Mouse (Mus musculus): Measurements from ENCODE around the gene Slc25a4. TPM values are rescaled to one million over a fixed set of nuclear protein-coding genes. Genes with fewer than 3 reads are reported as not detected.

Gene Slc25a4
- total RNA-seq, 2 experiments from 2014 or later, result 666 to 701 TPM

- intact Hi-C loops (cut with DNase I), result no loop called here
- peak; percentile 24 to 32 for DNase-seq (ENCODE audit: extremely low spot score in 1 of 2, low spot score in 2 of 2)
These were observed 557 bp upstream of the Slc25a4 start for GRCm38 (mm10) chr8:46211611-46212071.

DNA sequence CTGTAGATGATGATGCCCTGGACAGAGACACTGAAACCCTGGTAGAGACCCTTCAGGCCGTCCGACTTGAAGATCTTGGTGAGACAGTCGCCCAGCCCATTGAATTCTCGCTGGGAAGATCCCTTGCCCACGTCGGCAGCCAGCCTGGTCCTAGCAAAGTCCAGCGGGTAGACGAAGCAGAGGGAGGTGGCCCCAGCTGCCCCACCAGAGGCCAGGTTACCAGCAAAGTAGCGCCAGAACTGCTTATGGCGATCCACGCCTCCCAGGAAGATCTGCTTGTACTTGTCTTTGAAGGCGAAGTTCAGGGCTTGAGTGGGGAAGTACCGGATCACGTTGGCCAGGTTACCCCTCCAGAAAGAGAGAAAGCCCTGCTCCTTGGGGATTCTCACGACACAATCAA is 2.0 kb downstream of the Slc25a4 start:
- no peak for DNase-seq (ENCODE audit: extremely low spot score in 1 of 2, low spot score in 2 of 2)
- intact Hi-C loops (cut with DNase I), result no loop called here

GRCm38 (mm10) chr8:46208354-46208753 is 2.7 kb downstream of the Slc25a4 start:
- intact Hi-C loops (cut with DNase I), result no loop called here

GRCm38 (mm10) chr8:46206107-46206506 is 5.0 kb downstream of the Slc25a4 start:
- DNase-seq (ENCODE audit: extremely low spot score in 1 of 2, low spot score in 2 of 2), result no peak
- intact Hi-C loops (cut with DNase I), result no loop called here

More at GRCm38 (mm10) chr8:46208354-46208753, 2.7 kb downstream of the Slc25a4 start:
- DNase-seq (ENCODE audit: extremely low spot score in 1 of 2, low spot score in 2 of 2), result peak; percentile 42 to 73

DNA sequence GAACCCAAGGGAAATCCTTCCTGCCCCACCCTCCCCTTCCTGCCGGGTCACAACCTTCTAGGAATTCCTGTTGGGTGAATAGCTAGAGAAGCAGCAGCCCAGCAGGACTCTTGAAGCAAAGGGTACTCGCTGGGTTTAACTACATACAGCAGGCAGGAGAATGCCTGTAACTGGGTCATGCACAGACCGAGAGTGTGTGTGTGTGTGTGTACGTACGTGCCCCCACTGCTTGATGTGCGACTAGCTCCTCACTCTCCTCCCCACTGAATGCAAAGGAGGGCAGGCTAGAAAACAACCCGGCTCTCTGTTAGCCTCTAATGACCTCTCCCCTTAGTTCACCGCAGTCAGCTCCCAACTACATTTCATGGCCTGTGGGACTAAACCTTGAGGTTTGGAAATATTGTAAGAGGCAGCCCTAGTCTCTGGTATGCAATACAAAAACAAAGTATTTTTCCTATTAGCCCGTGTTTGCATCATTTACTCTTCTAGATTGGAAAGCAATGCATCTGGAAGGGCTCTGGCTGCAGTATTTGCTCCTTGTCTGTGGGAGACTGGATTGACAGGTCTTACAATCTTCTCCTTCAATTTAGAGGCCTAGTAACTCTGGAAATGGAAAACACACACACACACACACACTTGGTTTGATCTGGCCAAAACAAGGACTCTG is 6.0 kb downstream of the Slc25a4 start:
- intact Hi-C loops (cut with DNase I), result no loop called here
- DNase-seq (ENCODE audit: extremely low spot score in 1 of 2, low spot score in 2 of 2), result no peak

DNA sequence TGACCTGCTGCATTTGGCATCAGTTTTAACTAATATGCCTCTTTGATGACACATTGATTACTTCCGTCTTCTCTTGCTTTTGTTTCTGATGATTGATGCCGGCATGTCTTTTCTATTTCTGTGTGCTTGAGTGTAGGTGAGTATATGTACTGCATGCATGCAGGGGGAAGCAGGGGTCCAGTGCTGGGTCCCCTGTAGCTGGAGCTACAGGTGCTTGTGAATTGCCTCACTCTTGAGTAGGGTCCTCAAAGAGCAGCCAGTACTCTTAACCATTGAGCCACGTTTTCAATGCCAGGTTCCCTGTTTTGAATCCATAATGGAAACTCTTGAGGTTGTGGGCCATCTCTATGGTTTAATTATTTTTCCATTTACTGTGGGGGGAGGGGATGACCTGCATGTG is 6.8 kb downstream of the Slc25a4 start:
- no peak for DNase-seq (ENCODE audit: extremely low spot score in 1 of 2, low spot score in 2 of 2)
- intact Hi-C loops (cut with DNase I), result no loop called here

DNA sequence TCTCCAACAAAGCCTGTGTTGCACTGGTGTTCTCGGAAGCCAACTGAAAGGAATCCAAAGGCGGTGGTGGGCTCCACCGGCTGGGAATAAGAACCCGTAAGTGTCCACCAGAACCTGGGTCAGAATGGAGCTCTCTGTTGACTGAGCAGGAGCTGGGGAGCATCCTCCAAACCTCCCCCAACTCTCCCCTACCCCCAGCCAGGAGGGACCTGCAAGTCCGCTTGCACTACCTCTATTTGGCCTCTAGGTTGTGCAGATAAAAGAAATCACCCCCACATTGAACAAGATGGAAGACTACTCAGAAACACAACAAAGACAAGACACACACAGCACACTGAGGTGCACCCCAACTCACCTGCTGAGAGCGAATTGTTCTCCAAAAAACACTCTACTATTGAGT is 8.7 kb downstream of the Slc25a4 start:
- intact Hi-C loops (cut with DNase I), result no loop called here
- DNase-seq (ENCODE audit: extremely low spot score in 1 of 2, low spot score in 2 of 2), result no peak

DNA sequence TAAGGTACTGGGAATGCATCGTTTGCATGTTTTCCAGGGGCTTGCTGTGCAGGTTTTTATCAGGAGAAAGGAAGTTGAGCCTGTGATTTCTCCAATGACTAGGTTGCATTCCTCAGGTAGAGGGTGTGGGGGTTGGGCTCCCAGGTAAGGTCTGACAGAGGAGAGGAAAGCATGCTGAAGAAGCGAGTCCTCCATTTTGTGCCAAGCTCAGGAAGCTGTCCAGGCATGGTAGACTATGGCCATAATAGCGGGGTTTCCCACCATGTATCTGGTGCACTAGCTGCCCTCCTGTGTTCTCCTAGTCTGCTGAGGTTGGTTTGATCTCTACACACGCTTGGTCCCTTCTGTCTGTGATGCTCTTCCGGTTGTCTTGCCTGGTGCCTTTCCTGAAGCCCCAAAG is 13.4 kb downstream of the Slc25a4 start:
- DNase-seq (ENCODE audit: extremely low spot score in 1 of 2, low spot score in 2 of 2), result no peak
- intact Hi-C loops (cut with DNase I), result no loop called here

GRCm38 (mm10) chr8:46196877-46197276 is 14.2 kb downstream of the Slc25a4 start:
- no peak for DNase-seq (ENCODE audit: extremely low spot score in 1 of 2, low spot score in 2 of 2)
- intact Hi-C loops (cut with DNase I), result no loop called here

- DNase-seq (ENCODE audit: extremely low spot score in 1 of 2, low spot score in 2 of 2), result no peak
- intact Hi-C loops (cut with DNase I), result no loop called here
These were observed 18.0 kb downstream of the Slc25a4 start for GRCm38 (mm10) chr8:46193100-46193499.

DNA sequence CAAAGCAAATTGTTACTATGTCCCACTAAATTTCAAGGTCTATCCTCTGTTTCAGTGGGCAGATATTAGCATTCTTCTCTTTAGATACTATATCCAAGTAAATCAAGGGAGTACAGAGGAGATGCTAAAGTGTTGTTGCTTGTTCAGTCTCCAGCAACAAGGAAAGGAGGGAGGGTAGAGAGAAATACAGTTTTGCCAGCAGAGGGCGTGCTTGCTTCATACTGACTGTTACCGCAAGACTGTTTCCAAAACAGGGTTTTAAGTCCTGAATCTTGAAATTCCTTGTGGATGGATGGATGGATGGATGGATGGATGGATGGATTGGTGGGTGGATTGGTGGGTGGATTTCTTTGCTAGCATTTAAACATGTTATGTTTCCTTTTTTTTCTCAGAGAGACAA is 25.7 kb downstream of the Slc25a4 start:
- intact Hi-C loops (cut with DNase I), result loop anchor here (5.0 kb wide), 1 partner anchor 52 kb away; no protein-coding TSS in a partner anchor
- DNase-seq (ENCODE audit: extremely low spot score in 1 of 2, low spot score in 2 of 2), result peak; percentile 53 to 71

- DNase-seq (ENCODE audit: extremely low spot score in 1 of 2, low spot score in 2 of 2), result no peak
- intact Hi-C loops (cut with DNase I), result no loop called here
These were observed 30.9 kb downstream of the Slc25a4 start for GRCm38 (mm10) chr8:46180136-46180535.

- no peak for DNase-seq (ENCODE audit: extremely low spot score in 1 of 2, low spot score in 2 of 2)
- intact Hi-C loops (cut with DNase I), result no loop called here
These were observed 37.4 kb downstream of the Slc25a4 start for GRCm38 (mm10) chr8:46173651-46174050.

DNA sequence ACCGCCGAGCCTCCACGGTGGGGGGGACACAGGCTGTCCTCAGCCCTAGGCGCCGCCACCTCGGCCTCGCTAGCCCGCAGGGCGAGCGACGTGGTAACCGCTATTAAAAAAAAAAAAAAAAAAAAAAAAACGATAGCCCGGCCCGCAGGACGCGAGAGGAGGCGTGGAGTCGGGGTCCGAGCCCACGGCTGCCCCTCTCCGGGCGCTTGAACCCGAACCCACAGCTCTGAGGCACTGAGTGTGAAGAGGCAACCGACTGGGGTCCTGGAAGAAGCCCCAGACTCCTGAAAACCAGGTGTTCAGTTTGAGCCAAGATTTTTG is 47.3 kb downstream of the Slc25a4 start:
- intact Hi-C loops (cut with DNase I), result no loop called here
- DNase-seq (ENCODE audit: extremely low spot score in 1 of 2, low spot score in 2 of 2), result no peak

GRCm38 (mm10) chr8:46162953-46163869 is 47.9 kb downstream of the Slc25a4 start:
- intact Hi-C loops (cut with DNase I), result no loop called here
- DNase-seq (ENCODE audit: extremely low spot score in 1 of 2, low spot score in 2 of 2), result peak; percentile 93 to 97

Small RNA genes lying within 50 kb of the gene (microRNA-seq; reads per million reads assigned to microRNA genes)
- gene Gm23812, result not detected

Other genes with a start within 250 kb of the Slc25a4 start
- 1 to 10 TPM; 2.9 to 3.2 TPM for gene 1700029J07Rik, start 236.0 kb downstream of the Slc25a4 start, total RNA-seq (2021)
- gene Ufsp2, start 235.8 kb downstream of the Slc25a4 start, total RNA-seq (2021), result 10 to 100 TPM; 52.6 to 53.3 TPM
- under 1 TPM; 0.36 to 0.61 TPM for gene Lrp2bp, start 212.0 kb downstream of the Slc25a4 start, total RNA-seq (2021)
- gene Ankrd37, start 205.6 kb downstream of the Slc25a4 start, total RNA-seq (2021), result 1 to 10 TPM; 6.3 to 8.1 TPM
- 10 to 100 TPM; 16.6 to 17.3 TPM for gene Cfap97, start 59.5 kb downstream of the Slc25a4 start, total RNA-seq (2021)
- 10 to 100 TPM; 38.2 to 42.7 TPM for gene Snx25, start 59.1 kb downstream of the Slc25a4 start, total RNA-seq (2021)
- gene Helt, start 83.4 kb upstream of the Slc25a4 start, total RNA-seq (2021), result not detected